Mouse (Mus musculus) intestine, embryonic 14.5 days (tissue): ENCODE results near the gene Cd274. TPM values are rescaled to one million over a fixed set of nuclear protein-coding genes. Genes with fewer than 3 reads are reported as not detected.

Experiments
- ATAC-seq: fragments of 200-750 bp; cut with Nextera tagmentation; replicated peaks from 2 replicates; pipeline ENCODE4 v1.8.0; 2017; ENCODE audit warnings: low read depth, moderate number of reproducible peaks, moderate TSS enrichment, moderate library complexity; ENCODE audit not compliant: low FRiP score, low TSS enrichment
- DNase-seq: peaks from one replicate; pipeline ENCODE4 v3.0.0-alpha.2; 2018; ENCODE audit warnings: low spot score
- H3K27ac ChIP-seq: fragments of 300-500 bp; sonication (generic); 2 replicates; pipeline ENCODE4 v1.5.1; 2014; ENCODE audit warnings: low read depth, mild to moderate bottlenecking, control low read depth
- H3K27me3 ChIP-seq: fragments of 300-500 bp; sonication (generic); replicated peaks from 2 replicates; pipeline ENCODE4 v1.6.1; 2014; ENCODE audit warnings: low read length, control low read depth; ENCODE audit not compliant: control insufficient read depth, insufficient read depth
- H3K36me3 ChIP-seq: fragments of 300-500 bp; sonication (generic); 2 replicates; pipeline ENCODE4 v1.6.1; 2014; ENCODE audit warnings: low read length, control low read depth; ENCODE audit not compliant: control insufficient read depth, insufficient read depth
- H3K4me1 ChIP-seq: fragments of 300-500 bp; sonication (generic); replicated peaks from 2 replicates; pipeline ENCODE4 v1.6.1; 2014; ENCODE audit warnings: low read length, control low read depth, mixed read lengths; ENCODE audit not compliant: control insufficient read depth, insufficient read depth
- H3K4me2 ChIP-seq: fragments of 300-500 bp; sonication (generic); 2 replicates; pipeline ENCODE4 v1.6.1; 2014; ENCODE audit warnings: low read length
- H3K4me3 ChIP-seq: fragments of 300-500 bp; sonication (generic); 2 replicates; pipeline ENCODE4 v1.5.1; 2014; ENCODE audit warnings: low read depth, low read length, control low read depth, mixed read lengths
- H3K9ac ChIP-seq: fragments of 300-500 bp; sonication (generic); 2 replicates; pipeline ENCODE4 v1.6.1; 2014; ENCODE audit warnings: mild to moderate bottlenecking, low read length
- H3K9me3 ChIP-seq: fragments of 300-500 bp; sonication (generic); 2 replicates; pipeline ENCODE4 v1.6.1; 2016; ENCODE audit warnings: low read length, control low read depth; ENCODE audit not compliant: control insufficient read depth
- WGBS: fragments of 180-500 bp; shearing (Covaris S2); extraction: QIAGEN DNeasy Blood & Tissue Kit; methylation state at CpG from one replicate; pipeline ENCODE4 v1.1.7; 2014; 5-methylcytosine and 5-hydroxymethylcytosine counted together
- polyA plus RNA-seq: library from polyadenylated mRNA; unstranded; fragments of >200 nt; fragmentation: Nextera tagmentation; extraction: Ambion mirVana; gene quantifications from 2 replicates; pipeline ENCODE4 v1.2.1, GENCODE M21; 2014

Gene Cd274
- polyA plus RNA-seq, 1 experiment from 2014 or later: 0.47 TPM

- H3K27ac ChIP-seq: no peak overlapping the region
- no peak overlapping the region for H3K4me2 ChIP-seq
- H3K4me1 ChIP-seq: no peaks in the 10 kb centered on the region
- H3K9me3 ChIP-seq: peaks cover 7% of the 10 kb centered on the region
- no peak for ATAC-seq
- no peak overlapping the region for H3K9ac ChIP-seq
- 90% methylated on average over 2 of the region's 2 CpGs for WGBS
- H3K36me3 ChIP-seq: no peaks in the 10 kb centered on the region
- no peak overlapping the region for H3K4me3 ChIP-seq
- no peaks in the 10 kb centered on the region for H3K27me3 ChIP-seq
- DNase-seq: no peak
Observed at GRCm38 (mm10) chr19:29394721-29395120, 27.5 kb downstream of the Cd274 start.

GRCm38 (mm10) chr19:29396353-29396752 lies 29.1 kb downstream of the Cd274 start:
- no peak overlapping the region for H3K4me2 ChIP-seq
- H3K27me3 ChIP-seq: no peaks in the 10 kb centered on the region

GRCm38 (mm10) chr19:29399786-29400185 lies 32.5 kb downstream of the Cd274 start:
- no peak overlapping the region for H3K4me2 ChIP-seq
- H3K27me3 ChIP-seq: no peaks in the 10 kb centered on the region
- no peaks in the 10 kb centered on the region for H3K4me1 ChIP-seq
- WGBS: 87% methylated on average over 4 of the region's 4 CpGs
- no peak overlapping the region for H3K4me3 ChIP-seq
- DNase-seq (no peak), ATAC-seq (no peak)
- no peak overlapping the region for H3K27ac ChIP-seq
- peaks cover 7% of the 10 kb centered on the region for H3K9me3 ChIP-seq
- H3K36me3 ChIP-seq: no peaks in the 10 kb centered on the region
- no peak overlapping the region for H3K9ac ChIP-seq

More at GRCm38 (mm10) chr19:29396353-29396752, 29.1 kb downstream of the Cd274 start:
- no peak overlapping the region for H3K27ac ChIP-seq
- H3K36me3 ChIP-seq: no peaks in the 10 kb centered on the region
- no peak overlapping the region for H3K9ac ChIP-seq
- 57% methylated on average over 1 of the region's 1 CpGs for WGBS
- ATAC-seq: no peak
- DNase-seq: no peak
- H3K4me3 ChIP-seq: no peak overlapping the region
- no peaks in the 10 kb centered on the region for H3K4me1 ChIP-seq
- peaks cover 7% of the 10 kb centered on the region for H3K9me3 ChIP-seq

- Histone ChIP-seq H3K4me2 (no peak overlapping the region), H3K36me3 (no peaks in the 10 kb centered on the region), H3K27me3 (no peaks in the 10 kb centered on the region), H3K9me3 (peaks cover 7% of the 10 kb centered on the region), H3K4me1 (no peaks in the 10 kb centered on the region), H3K4me3 (no peak overlapping the region), H3K27ac (no peak overlapping the region), H3K9ac (no peak overlapping the region)
- no peak for ATAC-seq
- 74% methylated on average over 3 of the region's 3 CpGs for WGBS
- no peak for DNase-seq
Observed at GRCm38 (mm10) chr19:29400466-29400865, 33.2 kb downstream of the Cd274 start.

GRCm38 (mm10) chr19:29402621-29403020 lies 35.4 kb downstream of the Cd274 start:
- Histone ChIP-seq H3K27ac (no peak overlapping the region), H3K4me3 (no peak overlapping the region), H3K36me3 (no peaks in the 10 kb centered on the region), H3K9me3 (peaks cover 7% of the 10 kb centered on the region), H3K4me1 (no peaks in the 10 kb centered on the region), H3K9ac (no peak overlapping the region), H3K4me2 (no peak overlapping the region), H3K27me3 (no peaks in the 10 kb centered on the region)
- WGBS: 87% methylated on average over 4 of the region's 4 CpGs
- no peak for ATAC-seq
- DNase-seq: no peak

- H3K4me2 ChIP-seq: no peak overlapping the region
- no peak overlapping the region for H3K27ac ChIP-seq
- no peak overlapping the region for H3K9ac ChIP-seq
- 85% methylated on average over 4 of the region's 4 CpGs for WGBS
- no peak overlapping the region for H3K4me3 ChIP-seq
- no peaks in the 10 kb centered on the region for H3K27me3 ChIP-seq
- H3K4me1 ChIP-seq: no peaks in the 10 kb centered on the region
- ATAC-seq: no peak
- H3K9me3 ChIP-seq: peaks cover 2% of the 10 kb centered on the region
- DNase-seq: no peak
- H3K36me3 ChIP-seq: no peaks in the 10 kb centered on the region
Observed at GRCm38 (mm10) chr19:29403251-29403650, 36.0 kb downstream of the Cd274 start.

- Histone ChIP-seq H3K27ac (no peak overlapping the region), H3K4me1 (no peaks in the 10 kb centered on the region), H3K4me2 (no peak overlapping the region), H3K36me3 (no peaks in the 10 kb centered on the region), H3K27me3 (no peaks in the 10 kb centered on the region), H3K9ac (no peak overlapping the region), H3K4me3 (no peak overlapping the region), H3K9me3 (no peaks in the 10 kb centered on the region)
- WGBS: 18% methylated on average over 2 of the region's 2 CpGs
- DNase-seq: no peak
- ATAC-seq: no peak
Observed at GRCm38 (mm10) chr19:29405388-29405787, 38.1 kb downstream of the Cd274 start.

GRCm38 (mm10) chr19:29406042-29407017 lies 39.1 kb downstream of the Cd274 start:
- Histone ChIP-seq H3K27me3 (no peaks in the 10 kb centered on the region), H3K9me3 (no peaks in the 10 kb centered on the region), H3K4me2 (no peak overlapping the region), H3K27ac (no peak overlapping the region), H3K4me3 (no peak overlapping the region), H3K36me3 (no peaks in the 10 kb centered on the region), H3K4me1 (no peaks in the 10 kb centered on the region), H3K9ac (no peak overlapping the region)
- no peak for DNase-seq
- no peak for ATAC-seq
- 87% methylated on average over 18 of the region's 18 CpGs for WGBS

- no peaks in the 10 kb centered on the region for H3K27me3 ChIP-seq
- no peak for DNase-seq
- H3K9ac ChIP-seq: no peak within 1 kb of the TSS
- no peak for ATAC-seq
- H3K9me3 ChIP-seq: no peaks in the 10 kb centered on the region
- H3K4me3 ChIP-seq: no peak within 1 kb of the TSS
- H3K4me1 ChIP-seq: peaks cover 7% of the 10 kb centered on the region; the same call in 1 of the 2 replicates
- H3K36me3 ChIP-seq: no peaks in the 10 kb centered on the region
- 91% methylated on average over 4 of the region's 4 CpGs for WGBS
- no peak within 1 kb of the TSS for H3K27ac ChIP-seq
- H3K4me2 ChIP-seq: no peak within 1 kb of the TSS
Observed at GRCm38 (mm10) chr19:29410619-29411018, 43.4 kb downstream of the Cd274 start, which contains the start of gene Pdcd1lg2. Gene Pdcd1lg2 (plus strand): TSS chr19:29410919.
